Mouse (Mus musculus): Measurements from ENCODE around the gene Dnaaf5.

The Dnaaf5 gene

DNA sequence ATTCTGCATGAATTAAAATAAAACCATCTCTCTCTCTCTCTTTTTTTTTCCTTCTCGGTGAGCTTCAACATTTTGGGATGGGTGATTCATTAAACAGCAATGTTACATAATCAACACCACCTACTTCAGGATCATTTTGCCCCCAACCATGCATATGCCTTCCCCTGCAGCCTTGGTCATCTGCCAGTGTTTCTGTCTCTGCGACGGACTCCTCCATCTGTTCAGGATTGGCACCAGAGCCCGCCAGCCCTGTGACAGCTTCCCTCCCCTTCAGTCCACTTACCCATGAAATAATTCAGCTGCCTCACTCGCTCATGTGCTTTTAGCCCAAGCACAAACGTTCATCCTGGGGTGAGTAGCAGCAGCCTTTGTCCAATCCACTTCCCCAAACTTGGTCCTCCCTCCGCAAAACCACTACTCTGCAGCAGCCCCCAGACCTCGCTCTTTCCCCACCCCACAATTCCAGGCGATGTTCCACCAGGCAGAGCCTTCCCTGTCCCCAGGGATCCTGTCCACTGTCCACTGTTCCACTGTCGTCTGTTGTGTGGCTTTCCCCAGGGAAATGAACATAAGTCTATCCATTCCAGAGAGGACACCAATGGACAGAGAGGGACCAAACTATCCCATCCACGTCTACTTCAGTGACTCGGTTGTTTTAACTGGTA is 11.6 kb upstream of the Dnaaf5 start:
- in situ Hi-C loops (cut with MboI; ENCODE audit: low pct_unique_long_range_greater_than_20kb in 1 of 2, low sequenced_read_pairs in 2 of 2, unreplicated experiment in 1 of 2) = no loop called here

DNA sequence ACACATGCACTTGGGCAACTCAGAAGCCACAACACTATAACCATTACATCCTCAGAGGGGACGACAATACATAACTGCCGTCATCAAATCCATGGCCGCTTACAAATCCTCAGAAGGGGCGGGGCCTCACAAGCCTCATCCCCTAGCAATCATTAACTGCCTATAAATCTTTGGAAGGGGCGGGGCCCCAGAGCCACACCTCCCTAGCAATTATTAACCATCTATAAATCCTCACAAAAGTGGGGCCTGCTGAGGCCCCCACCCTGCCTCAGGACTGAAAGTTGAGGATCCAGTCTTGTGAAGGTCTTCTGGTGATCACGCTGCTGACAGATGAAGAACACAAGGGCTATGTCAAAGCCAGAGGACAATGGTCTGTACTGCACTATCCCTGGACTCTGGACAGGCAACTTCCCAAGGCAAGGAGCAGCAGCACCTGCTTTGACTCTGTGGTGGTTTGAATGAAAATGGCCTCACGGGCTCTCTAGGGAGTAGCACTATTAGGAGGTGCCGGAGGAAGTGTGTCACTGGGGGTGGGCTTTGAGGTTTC is 11.0 kb upstream of the Dnaaf5 start:
- in situ Hi-C loops (cut with MboI; ENCODE audit: low pct_unique_long_range_greater_than_20kb in 1 of 2, low sequenced_read_pairs in 2 of 2, unreplicated experiment in 1 of 2) = no loop called here

DNA sequence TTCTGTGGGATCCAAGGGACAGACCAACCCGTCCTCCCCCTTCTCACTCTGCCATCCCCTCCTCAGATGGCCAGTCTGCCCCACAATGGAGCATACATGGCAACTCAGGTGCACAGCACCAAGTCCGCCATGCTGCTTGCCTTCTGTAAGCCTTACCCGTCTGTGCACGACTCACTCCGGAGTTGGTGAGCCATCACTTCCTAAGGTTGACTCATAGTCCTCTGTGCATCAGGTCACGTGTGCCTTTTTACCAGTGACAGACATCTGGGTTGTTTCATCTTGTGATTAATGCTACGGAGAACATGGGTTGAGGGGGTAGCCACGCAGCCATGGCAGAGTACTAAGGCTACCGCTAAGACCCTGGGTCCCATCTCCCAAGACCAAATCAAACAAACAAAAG is 9.4 kb upstream of the Dnaaf5 start:
- in situ Hi-C loops (cut with MboI; ENCODE audit: low pct_unique_long_range_greater_than_20kb in 1 of 2, low sequenced_read_pairs in 2 of 2, unreplicated experiment in 1 of 2) = no loop called here

DNA sequence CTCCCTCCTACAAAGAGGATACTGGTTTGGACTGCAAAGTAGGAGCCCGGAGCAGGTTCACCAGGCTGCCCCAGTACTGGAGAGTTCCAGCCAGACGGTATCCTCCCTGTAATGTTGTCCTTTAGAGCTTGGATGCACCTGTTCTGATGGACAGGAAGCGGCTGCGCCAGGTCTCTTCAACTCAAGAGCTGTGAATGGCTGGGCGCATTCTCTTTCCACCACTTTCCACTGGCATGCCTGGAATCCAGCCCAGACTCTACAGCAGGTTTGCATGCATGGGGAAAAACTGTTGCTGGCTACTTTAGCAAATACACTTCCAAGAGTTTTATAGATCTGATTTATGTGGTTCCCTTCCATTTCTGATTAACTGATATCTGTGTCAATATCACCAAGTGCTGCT is 8.7 kb upstream of the Dnaaf5 start:
- in situ Hi-C loops (cut with MboI; ENCODE audit: low pct_unique_long_range_greater_than_20kb in 1 of 2, low sequenced_read_pairs in 2 of 2, unreplicated experiment in 1 of 2) = no loop called here

DNA sequence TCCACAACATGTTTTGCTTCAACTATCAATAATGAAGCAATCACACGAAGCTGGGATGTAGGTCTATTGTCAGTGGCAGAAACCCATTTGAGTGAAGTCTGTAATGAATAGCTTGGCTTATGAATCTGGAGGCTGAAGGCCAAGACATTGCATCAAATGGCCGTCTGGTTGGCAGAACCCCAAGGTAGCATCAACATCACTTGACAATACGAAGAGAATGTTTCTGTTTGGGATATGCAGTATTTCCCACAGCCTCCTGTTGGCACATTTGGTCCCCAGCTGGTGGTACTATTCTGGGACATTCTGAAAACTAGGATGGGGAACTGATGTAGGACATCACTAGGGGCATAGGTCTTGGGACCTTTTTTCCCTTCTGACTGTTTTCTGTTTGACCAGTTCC is 6.1 kb upstream of the Dnaaf5 start:
- in situ Hi-C loops (cut with MboI; ENCODE audit: low pct_unique_long_range_greater_than_20kb in 1 of 2, low sequenced_read_pairs in 2 of 2, unreplicated experiment in 1 of 2) = no loop called here

DNA sequence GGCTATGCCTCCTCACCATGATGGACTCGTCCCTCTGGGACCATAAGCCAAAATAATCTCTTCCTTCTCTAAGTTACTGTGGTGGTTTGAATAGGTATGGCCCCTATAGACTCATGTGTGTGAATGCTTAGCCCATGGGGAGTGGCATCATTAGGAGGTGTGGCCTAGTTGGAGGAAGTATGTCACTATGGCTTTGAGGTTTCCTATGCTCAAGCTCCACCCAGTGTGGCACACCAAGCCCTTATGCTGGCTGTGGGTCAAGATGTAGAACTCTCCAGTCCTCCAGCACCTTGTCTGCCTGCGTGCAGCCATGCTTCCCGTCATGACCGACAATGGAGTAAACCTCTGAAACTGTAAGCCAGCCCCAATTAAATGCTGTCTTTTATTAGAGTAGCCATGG is 4.3 kb upstream of the Dnaaf5 start:
- in situ Hi-C loops (cut with MboI; ENCODE audit: low pct_unique_long_range_greater_than_20kb in 1 of 2, low sequenced_read_pairs in 2 of 2, unreplicated experiment in 1 of 2) = no loop called here

DNA sequence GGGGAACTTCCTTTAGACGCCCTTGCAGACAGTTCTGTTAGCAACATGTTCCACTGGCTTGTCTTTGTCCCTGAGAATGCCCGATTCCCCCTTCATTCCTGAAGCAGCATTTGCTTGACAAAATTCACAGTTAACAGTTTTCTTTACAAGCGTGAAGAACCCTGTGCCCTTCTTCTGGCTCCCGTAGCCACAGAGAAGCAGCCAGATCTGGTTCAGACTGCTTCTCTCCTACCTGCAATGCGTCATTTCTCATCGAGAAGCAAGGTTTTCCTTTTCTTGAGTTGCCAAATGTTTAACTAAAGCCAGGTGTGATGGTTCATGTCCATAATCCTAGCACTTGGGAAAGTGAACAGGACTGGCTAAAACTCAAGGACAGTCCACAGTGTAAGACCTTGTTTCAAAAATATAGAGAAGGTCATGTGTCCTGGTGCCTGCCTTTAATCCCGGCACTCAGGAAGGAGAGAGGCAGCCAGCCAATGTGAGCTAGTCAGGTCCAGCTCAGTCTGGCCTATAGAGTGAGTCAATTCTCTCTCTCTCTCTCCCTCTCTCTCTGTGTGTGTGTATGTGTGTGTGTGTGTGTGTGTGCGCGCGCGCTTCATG is 3.4 kb upstream of the Dnaaf5 start:
- in situ Hi-C loops (cut with MboI; ENCODE audit: low pct_unique_long_range_greater_than_20kb in 1 of 2, low sequenced_read_pairs in 2 of 2, unreplicated experiment in 1 of 2) = no loop called here

DNA sequence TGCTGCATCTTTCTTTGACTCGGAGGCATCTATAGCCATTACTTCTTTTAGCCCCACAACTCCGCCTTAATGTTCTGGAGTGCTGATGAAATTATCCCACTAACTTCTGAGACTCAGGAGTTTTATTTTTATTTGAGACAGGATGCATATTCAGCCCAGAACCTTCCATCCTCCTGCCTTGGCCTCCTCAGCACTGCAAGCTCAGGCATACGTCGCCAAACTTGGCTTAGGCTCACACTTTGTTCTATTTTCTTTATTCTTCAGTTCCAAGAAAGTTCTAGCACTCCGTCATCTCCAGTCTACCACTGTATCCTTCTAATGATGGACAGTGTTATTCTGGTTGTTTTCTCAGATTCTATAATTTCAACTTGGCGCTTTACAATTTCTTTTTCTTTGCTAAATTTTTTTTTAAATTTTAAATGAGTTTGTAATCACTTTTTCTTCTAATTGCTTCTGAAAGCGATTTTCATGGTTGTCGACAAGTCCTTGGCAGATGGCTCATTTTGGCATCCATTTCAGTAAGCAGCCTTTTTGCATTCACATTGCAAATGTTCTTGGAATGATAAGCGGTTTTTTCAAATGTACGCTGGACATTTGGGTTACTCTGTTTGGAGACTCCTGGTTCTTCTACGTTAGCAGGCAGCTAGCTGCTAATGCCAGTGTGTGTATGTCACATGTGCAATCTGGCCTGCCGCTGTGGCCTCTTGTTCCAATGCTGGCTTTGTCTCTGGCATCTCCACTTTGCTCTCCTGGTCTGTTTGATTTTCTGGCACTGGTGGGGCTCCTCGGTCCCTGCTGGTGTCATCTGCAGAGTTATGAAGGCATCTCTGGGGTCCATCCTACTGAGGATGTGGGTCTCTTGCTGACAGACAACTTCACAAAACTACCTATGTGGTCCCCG is 2.6 kb upstream of the Dnaaf5 start:
- in situ Hi-C loops (cut with MboI; ENCODE audit: low pct_unique_long_range_greater_than_20kb in 1 of 2, low sequenced_read_pairs in 2 of 2, unreplicated experiment in 1 of 2) = no loop called here

DNA sequence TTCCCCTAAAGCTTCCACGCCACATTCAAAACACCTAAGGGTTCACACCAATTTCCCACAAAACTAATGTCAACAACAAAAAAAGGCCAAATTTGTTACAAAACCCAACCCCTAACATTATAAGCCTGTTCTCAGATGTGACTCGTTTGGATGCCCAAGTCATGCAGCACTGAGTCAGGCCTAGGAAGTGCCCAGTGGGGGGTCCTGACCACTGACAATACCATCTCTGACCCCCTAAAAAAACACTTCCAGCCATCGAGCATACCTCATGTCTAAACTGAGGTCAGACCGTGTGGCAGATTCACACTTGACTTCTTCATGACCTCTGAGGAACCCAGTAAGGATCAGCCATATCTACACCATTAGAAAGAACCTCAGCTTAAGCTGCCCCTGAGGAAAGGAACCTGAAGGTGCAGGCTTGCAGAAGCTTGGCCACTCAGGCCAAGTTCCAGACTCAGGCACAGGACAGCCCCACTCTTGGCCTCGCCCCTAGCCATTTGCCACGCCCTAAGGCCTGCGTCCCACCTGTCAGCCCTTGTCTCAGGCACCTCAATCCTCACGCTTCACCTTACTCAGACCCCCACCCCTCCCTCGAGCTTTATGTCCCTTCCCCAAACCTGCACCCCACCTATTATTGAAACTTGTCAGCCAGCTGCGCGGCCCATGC is 884 bp upstream of the Dnaaf5 start:
- in situ Hi-C loops (cut with MboI; ENCODE audit: low pct_unique_long_range_greater_than_20kb in 1 of 2, low sequenced_read_pairs in 2 of 2, unreplicated experiment in 1 of 2) = no loop called here

DNA sequence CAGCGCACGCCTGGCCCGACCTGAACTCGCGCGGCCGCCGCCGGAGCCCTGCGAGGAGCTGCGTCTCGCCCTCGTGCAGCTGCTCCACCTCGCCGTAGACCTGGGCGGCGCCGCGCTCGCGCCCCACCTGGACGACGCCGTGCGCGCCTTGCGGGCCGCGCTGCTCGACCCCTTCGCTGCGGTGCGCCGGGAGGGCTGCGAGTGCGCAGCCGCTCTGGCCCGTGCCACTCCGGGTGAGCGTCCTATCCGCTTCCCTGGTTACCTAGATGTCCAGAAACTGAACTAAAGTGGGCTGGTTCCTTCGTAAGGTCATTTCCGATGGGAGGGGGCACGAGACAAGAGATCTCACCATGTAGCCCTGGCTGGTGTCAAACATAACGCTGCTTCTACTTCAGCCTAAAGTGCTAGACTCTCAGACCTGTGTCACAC is 594 bp downstream of the Dnaaf5 start:
- in situ Hi-C loops (cut with MboI; ENCODE audit: low pct_unique_long_range_greater_than_20kb in 1 of 2, low sequenced_read_pairs in 2 of 2, unreplicated experiment in 1 of 2) = no loop called here

DNA sequence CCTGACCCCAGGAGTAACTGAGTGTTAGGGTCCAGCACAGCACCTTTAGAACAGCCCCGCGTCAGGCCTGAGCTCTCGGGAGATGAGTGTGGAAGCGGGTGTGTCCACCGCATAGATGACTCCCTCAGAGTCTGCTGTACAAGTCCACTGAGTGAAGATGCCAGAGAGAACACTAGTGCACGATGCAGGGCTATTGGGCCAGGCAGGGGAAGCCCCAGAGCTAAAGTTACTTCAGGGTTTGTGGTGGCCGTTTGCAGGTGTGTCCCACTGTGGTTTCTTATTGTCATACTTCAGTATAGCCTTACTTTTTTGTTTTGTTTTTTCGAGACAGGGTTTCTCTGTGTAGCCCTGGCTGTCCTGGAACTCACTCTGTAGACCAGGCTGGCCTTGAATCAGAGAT is 10.9 kb downstream of the Dnaaf5 start:
- in situ Hi-C loops (cut with MboI; ENCODE audit: low pct_unique_long_range_greater_than_20kb in 1 of 2, low sequenced_read_pairs in 2 of 2, unreplicated experiment in 1 of 2) = no loop called here

DNA sequence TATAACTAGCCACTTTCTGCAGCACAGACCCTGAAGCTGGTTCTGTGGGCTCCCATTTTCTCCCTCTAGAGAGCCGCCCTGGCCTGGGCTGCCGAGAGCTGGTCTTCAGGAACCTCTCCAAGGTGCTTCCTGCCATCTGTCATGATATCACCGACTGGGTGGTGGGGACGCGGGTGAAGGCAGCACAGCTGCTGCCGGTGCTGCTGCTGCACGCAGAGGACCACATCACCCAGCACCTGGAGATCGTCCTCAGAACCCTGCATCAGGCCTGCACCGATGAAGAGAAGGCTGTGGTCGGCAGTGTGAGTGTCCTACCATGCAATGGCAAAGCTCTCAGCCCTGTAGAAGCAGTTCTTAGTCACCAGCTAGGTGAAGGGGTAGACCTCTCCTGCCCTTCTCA is 11.6 kb downstream of the Dnaaf5 start:
- in situ Hi-C loops (cut with MboI; ENCODE audit: low pct_unique_long_range_greater_than_20kb in 1 of 2, low sequenced_read_pairs in 2 of 2, unreplicated experiment in 1 of 2) = no loop called here

DNA sequence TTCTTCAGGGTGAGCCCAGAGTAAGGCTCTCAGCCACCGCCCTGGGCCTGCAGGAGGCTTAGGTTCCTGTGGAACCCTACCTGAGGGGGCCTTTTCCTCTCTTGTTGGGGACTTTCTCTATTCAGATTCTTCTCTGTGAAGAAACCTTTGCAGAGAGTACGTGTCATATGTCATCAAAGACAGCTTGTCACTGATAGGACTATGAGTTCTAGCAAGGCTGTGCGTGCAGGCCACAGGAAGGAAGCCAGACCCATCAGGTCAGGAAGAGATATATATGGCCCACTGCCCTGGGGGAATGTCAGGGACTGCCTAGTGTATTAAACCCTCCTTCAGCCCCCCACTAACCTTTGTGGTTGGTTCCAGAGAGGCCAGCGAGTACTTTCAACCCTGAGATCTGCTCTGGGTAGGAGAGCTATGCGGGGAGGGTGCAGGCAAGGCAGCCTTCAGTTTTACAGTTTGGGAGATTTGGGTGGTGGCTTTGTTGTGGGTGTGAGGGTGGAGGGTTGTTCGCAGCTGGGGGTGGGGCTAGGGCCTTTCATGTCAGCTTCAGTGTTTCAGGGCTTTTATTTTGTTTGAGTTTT is 16.8 kb downstream of the Dnaaf5 start:
- in situ Hi-C loops (cut with MboI; ENCODE audit: low pct_unique_long_range_greater_than_20kb in 1 of 2, low sequenced_read_pairs in 2 of 2, unreplicated experiment in 1 of 2) = no loop called here

DNA sequence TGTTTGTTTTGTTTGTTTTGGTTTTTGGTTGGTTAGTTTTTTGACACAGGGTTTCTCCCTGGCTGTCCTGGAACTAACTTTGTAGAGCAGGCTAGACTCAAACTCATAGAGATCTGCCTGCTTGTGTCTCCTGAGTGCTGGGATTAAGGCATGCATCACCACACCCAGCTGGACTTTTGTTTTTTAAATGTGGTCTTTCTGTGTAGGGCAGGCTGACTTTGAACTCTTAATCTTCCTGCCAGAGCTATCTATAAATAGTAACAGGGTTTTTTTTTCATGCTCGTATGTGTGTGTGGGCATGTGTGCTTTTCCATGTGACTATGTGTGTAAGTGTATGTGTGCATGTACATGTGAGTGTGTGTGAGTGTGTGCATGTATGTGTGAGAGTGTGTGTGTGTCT is 17.5 kb downstream of the Dnaaf5 start:
- in situ Hi-C loops (cut with MboI; ENCODE audit: low pct_unique_long_range_greater_than_20kb in 1 of 2, low sequenced_read_pairs in 2 of 2, unreplicated experiment in 1 of 2) = no loop called here

DNA sequence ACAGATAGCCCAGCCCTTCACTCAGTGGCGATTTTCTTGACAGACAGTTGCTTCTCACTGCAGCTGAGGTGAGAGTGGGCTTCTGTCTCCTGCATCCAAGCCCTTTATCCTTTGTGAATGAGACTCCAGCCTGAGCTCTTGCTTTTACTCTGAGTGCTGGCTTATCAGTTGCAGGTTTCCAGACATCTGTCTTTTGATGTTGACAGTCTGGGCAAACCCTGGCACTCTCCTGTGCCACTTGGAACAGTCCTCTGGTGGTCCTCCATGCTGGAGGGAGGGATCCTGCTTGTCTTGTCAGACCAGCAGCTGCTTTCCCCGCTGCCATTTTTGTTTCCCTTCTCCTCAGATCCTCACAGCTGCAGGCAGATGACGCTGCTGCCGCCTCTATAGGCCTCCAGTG is 21.9 kb downstream of the Dnaaf5 start:
- in situ Hi-C loops (cut with MboI; ENCODE audit: low pct_unique_long_range_greater_than_20kb in 1 of 2, low sequenced_read_pairs in 2 of 2, unreplicated experiment in 1 of 2) = no loop called here

DNA sequence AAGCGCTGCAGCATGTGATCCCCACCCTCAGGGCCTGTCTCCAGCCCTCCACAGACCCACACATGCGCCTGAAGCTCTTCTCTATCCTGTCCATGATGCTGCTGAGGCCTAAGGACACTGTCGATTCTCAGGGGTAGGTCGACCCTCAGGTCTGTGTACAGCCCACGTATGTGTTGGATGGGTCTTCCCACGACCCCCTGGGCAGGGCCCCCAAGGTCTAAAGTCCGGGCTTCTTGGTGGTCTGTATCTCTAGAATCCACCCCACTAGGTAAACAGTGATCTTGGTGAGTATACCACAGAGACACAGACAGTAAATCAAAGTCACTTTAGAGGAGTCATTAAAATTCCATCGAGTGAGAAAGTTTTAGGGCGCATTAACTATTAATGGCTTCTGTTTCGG is 24.1 kb downstream of the Dnaaf5 start:
- in situ Hi-C loops (cut with MboI; ENCODE audit: low pct_unique_long_range_greater_than_20kb in 1 of 2, low sequenced_read_pairs in 2 of 2, unreplicated experiment in 1 of 2) = no loop called here

DNA sequence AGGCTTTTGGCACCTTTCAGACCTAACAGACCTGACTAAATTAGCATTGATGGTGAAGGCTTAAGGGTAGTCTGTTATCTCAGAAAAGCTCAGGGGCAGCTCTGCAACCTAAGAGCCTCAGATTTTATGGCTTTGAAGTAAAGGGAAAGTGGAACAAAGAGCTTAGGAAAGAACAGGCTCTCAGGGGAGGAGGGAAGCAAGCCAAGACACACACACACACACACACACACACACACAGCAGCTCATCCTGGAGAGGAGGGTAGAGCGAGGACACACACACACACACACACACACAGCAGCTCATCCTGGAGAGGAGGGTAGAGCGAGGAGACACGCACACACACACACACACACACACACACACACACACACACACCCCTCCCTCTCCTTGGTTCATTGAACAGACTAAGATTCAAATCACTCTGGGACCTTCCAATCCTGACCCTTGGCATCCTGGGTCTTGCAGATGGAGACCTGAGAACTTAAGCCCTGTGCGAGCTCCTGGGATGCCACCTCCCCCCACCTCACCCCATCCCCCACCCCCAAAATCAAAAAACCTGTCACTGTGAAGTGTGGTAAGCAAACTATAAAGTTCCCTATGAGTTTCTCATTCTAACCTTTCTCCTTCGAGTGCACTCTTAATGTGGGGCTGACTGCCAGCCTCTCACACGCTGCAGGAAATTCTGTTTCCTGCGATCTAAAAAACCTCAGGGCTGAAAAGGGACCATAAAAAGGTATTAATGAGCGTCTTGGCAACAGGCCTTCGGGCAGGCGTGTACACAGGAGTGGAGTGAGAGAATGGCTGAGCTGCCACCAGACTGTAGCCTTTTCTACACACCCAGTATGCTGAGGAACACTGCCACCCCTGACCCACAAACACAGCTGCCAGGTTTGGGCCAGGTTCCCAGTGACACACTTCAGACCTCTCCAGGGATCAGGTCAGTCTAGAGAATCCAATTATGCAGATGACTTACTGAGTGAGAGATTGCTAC is 24.8 kb downstream of the Dnaaf5 start:
- in situ Hi-C loops (cut with MboI; ENCODE audit: low pct_unique_long_range_greater_than_20kb in 1 of 2, low sequenced_read_pairs in 2 of 2, unreplicated experiment in 1 of 2) = loop anchor here (5.0 kb wide), 4 partner anchors 53 to 328 kb away; no protein-coding TSS in a partner anchor
